Mouse (Mus musculus) liver, embryonic 12.5 days (tissue): ENCODE results near the gene Hmcn2. TPM values are rescaled to one million over a fixed set of nuclear protein-coding genes. Genes with fewer than 3 reads are reported as not detected.

Experiments used
- ATAC-seq: fragments of 200-750 bp; cut with Nextera tagmentation; 2 replicates; pipeline ENCODE4 v1.8.0; 2017; ENCODE audit warnings: moderate number of reproducible peaks, mild to moderate bottlenecking, moderate library complexity
- H3K27ac ChIP-seq: fragments of 300-500 bp; sonication (generic); 2 replicates; pipeline ENCODE4 v1.5.1; 2016; ENCODE audit warnings: mild to moderate bottlenecking
- H3K27me3 ChIP-seq: fragments of 300-500 bp; sonication (generic); replicated peaks from 2 replicates; pipeline ENCODE4 v1.6.1; 2016; ENCODE audit warnings: mild to moderate bottlenecking, moderate library complexity
- H3K36me3 ChIP-seq: fragments of 300-500 bp; sonication (generic); 2 replicates; pipeline ENCODE4 v1.6.1; 2016; ENCODE audit warnings: mild to moderate bottlenecking, moderate library complexity
- H3K4me1 ChIP-seq: fragments of 300-500 bp; sonication (generic); 2 replicates; pipeline ENCODE4 v1.6.1; 2016
- H3K4me2 ChIP-seq: fragments of 300-500 bp; sonication (generic); 2 replicates; pipeline ENCODE4 v1.6.1; 2016; ENCODE audit warnings: mild to moderate bottlenecking, moderate library complexity
- H3K4me3 ChIP-seq: fragments of 300-500 bp; sonication (generic); 2 replicates; pipeline ENCODE4 v1.5.1; 2016; ENCODE audit warnings: mild to moderate bottlenecking, moderate library complexity
- H3K9ac ChIP-seq: fragments of 300-500 bp; sonication (generic); 2 replicates; pipeline ENCODE4 v1.6.1; 2016; ENCODE audit warnings: mild to moderate bottlenecking, moderate library complexity
- H3K9me3 ChIP-seq: fragments of 300-500 bp; sonication (generic); replicated peaks from 2 replicates; pipeline ENCODE4 v1.6.1; 2016; ENCODE audit warnings: mild to moderate bottlenecking, moderate library complexity
- WGBS: fragments of 180-500 bp; shearing (Covaris S2); methylation state at CpG from one replicate; pipeline ENCODE4 v1.1.7; 2016; ENCODE audit not compliant: insufficient replicate concordance; 5-methylcytosine and 5-hydroxymethylcytosine counted together
- polyA plus RNA-seq: library from polyadenylated mRNA; unstranded; fragments of >200 nt; fragmentation: Nextera tagmentation; extraction: Ambion mirVana; gene quantifications from 2 replicates; pipeline ENCODE4 v1.2.1, GENCODE M21; 2016

Gene Hmcn2
- polyA plus RNA-seq, 1 experiment from 2014 or later = 0.35 TPM

GRCm38 (mm10) chr2:31284531-31284930 lies 29.7 kb upstream of the Hmcn2 start:
- Histone ChIP-seq H3K27me3 (no peaks in the 10 kb centered on the region), H3K36me3 (no peaks in the 10 kb centered on the region), H3K4me2 (no peak overlapping the region), H3K4me1 (no peaks in the 10 kb centered on the region), H3K9ac (no peak overlapping the region), H3K27ac (no peak overlapping the region), H3K4me3 (no peak overlapping the region), H3K9me3 (no peaks in the 10 kb centered on the region)
- WGBS = 66% methylated on average over 5 of the region's 5 CpGs
- no peak for ATAC-seq

GRCm38 (mm10) chr2:31291421-31291820 lies 22.8 kb upstream of the Hmcn2 start:
- no peaks in the 10 kb centered on the region for H3K36me3 ChIP-seq
- no peaks in the 10 kb centered on the region for H3K9me3 ChIP-seq
- WGBS = 8% methylated on average over 6 of the region's 6 CpGs
- H3K4me2 ChIP-seq = no peak overlapping the region
- H3K9ac ChIP-seq = no peak overlapping the region
- no peak overlapping the region for H3K27ac ChIP-seq
- H3K27me3 ChIP-seq = no peaks in the 10 kb centered on the region
- H3K4me1 ChIP-seq = no peaks in the 10 kb centered on the region
- ATAC-seq = no peak
- no peak overlapping the region for H3K4me3 ChIP-seq

GRCm38 (mm10) chr2:31294985-31295384 lies 19.2 kb upstream of the Hmcn2 start:
- no peak for ATAC-seq
- no peak overlapping the region for H3K27ac ChIP-seq
- no peak overlapping the region for H3K4me3 ChIP-seq
- WGBS = 0% methylated on average over 4 of the region's 4 CpGs
- H3K36me3 ChIP-seq = no peaks in the 10 kb centered on the region
- H3K27me3 ChIP-seq = no peaks in the 10 kb centered on the region
- H3K9ac ChIP-seq = no peak overlapping the region
- no peak overlapping the region for H3K4me2 ChIP-seq
- H3K4me1 ChIP-seq = peaks cover 12% of the 10 kb centered on the region
- H3K9me3 ChIP-seq = no peaks in the 10 kb centered on the region

- no peak for ATAC-seq
- Histone ChIP-seq H3K27me3 (no peaks in the 10 kb centered on the region), H3K4me3 (no peak overlapping the region), H3K4me1 (peaks cover 12% of the 10 kb centered on the region), H3K9ac (no peak overlapping the region), H3K4me2 (no peak overlapping the region), H3K9me3 (no peaks in the 10 kb centered on the region), H3K36me3 (no peaks in the 10 kb centered on the region), H3K27ac (no peak overlapping the region)
- 65% methylated on average over 6 of the region's 6 CpGs for WGBS
These were observed 17.8 kb upstream of the Hmcn2 start for GRCm38 (mm10) chr2:31296395-31296794.

GRCm38 (mm10) chr2:31297602-31298268 lies 16.5 kb upstream of the Hmcn2 start:
- H3K27ac ChIP-seq = no peak overlapping the region
- H3K9ac ChIP-seq = 0 out of 2 replicates have a peak overlapping the region, but pooled peaks have one; percentile 18
- H3K4me3 ChIP-seq = peak overlapping the region; percentile 51
- no peaks in the 10 kb centered on the region for H3K9me3 ChIP-seq
- H3K36me3 ChIP-seq = no peaks in the 10 kb centered on the region
- 3% methylated on average over 17 of the region's 17 CpGs for WGBS
- peaks cover 12% of the 10 kb centered on the region for H3K4me1 ChIP-seq
- ATAC-seq = peak; percentile 71
- H3K4me2 ChIP-seq = peak overlapping the region; percentile 65
- 0 out of 2 replicates have a peak, but pooled peaks cover 3% of the 10 kb centered on the region for H3K27me3 ChIP-seq

GRCm38 (mm10) chr2:31298814-31299213 lies 15.4 kb upstream of the Hmcn2 start:
- WGBS = 36% methylated on average over 4 of the region's 4 CpGs
- peak overlapping the region; percentile 65 for H3K4me2 ChIP-seq
- no peak overlapping the region for H3K4me3 ChIP-seq
- no peak overlapping the region for H3K27ac ChIP-seq
- H3K36me3 ChIP-seq = no peaks in the 10 kb centered on the region
- H3K9ac ChIP-seq = no peak overlapping the region
- no peak for ATAC-seq
- no peaks in the 10 kb centered on the region for H3K9me3 ChIP-seq
- 0 out of 2 replicates have a peak, but pooled peaks cover 3% of the 10 kb centered on the region for H3K27me3 ChIP-seq
- peaks cover 12% of the 10 kb centered on the region for H3K4me1 ChIP-seq

GRCm38 (mm10) chr2:31299266-31299665 lies 14.9 kb upstream of the Hmcn2 start:
- no peak overlapping the region for H3K27ac ChIP-seq
- H3K4me3 ChIP-seq = no peak overlapping the region
- 0 out of 2 replicates have a peak overlapping the region, but pooled peaks have one; percentile 7 for H3K4me2 ChIP-seq
- ATAC-seq = no peak
- WGBS = 28% methylated on average over 4 of the region's 4 CpGs
- H3K9me3 ChIP-seq = no peaks in the 10 kb centered on the region
- H3K4me1 ChIP-seq = peaks cover 12% of the 10 kb centered on the region
- H3K36me3 ChIP-seq = no peaks in the 10 kb centered on the region
- no peak overlapping the region for H3K9ac ChIP-seq
- H3K27me3 ChIP-seq = 0 out of 2 replicates have a peak, but pooled peaks cover 3% of the 10 kb centered on the region

- H3K9ac ChIP-seq = no peak overlapping the region
- H3K4me2 ChIP-seq = no peak overlapping the region
- 0 out of 2 replicates have a peak, but pooled peaks cover 6% of the 10 kb centered on the region for H3K27me3 ChIP-seq
- ATAC-seq = no peak
- 63% methylated on average over 10 of the region's 10 CpGs for whole genome bisulfite sequencing
- no peaks in the 10 kb centered on the region for H3K9me3 ChIP-seq
- no peak overlapping the region for H3K4me3 ChIP-seq
- H3K4me1 ChIP-seq = peaks cover 12% of the 10 kb centered on the region
- H3K36me3 ChIP-seq = no peaks in the 10 kb centered on the region
- no peak overlapping the region for H3K27ac ChIP-seq
These were observed 14.2 kb upstream of the Hmcn2 start for GRCm38 (mm10) chr2:31299996-31300395.

GRCm38 (mm10) chr2:31303177-31303576 lies 11.0 kb upstream of the Hmcn2 start:
- no peak overlapping the region for H3K27ac ChIP-seq
- no peaks in the 10 kb centered on the region for H3K36me3 ChIP-seq
- H3K9me3 ChIP-seq = no peaks in the 10 kb centered on the region
- peaks cover 12% of the 10 kb centered on the region for H3K4me1 ChIP-seq
- H3K4me2 ChIP-seq = no peak overlapping the region
- WGBS = 63% methylated on average over 9 of the region's 9 CpGs
- no peak overlapping the region for H3K4me3 ChIP-seq
- H3K27me3 ChIP-seq = 0 out of 2 replicates have a peak, but pooled peaks cover 13% of the 10 kb centered on the region
- ATAC-seq = no peak
- no peak overlapping the region for H3K9ac ChIP-seq

- Histone ChIP-seq H3K4me2 (no peak overlapping the region), H3K4me3 (no peak overlapping the region), H3K36me3 (no peaks in the 10 kb centered on the region), H3K4me1 (peaks cover 1% of the 10 kb centered on the region; the same call in 1 of the 2 replicates), H3K9me3 (no peaks in the 10 kb centered on the region), H3K27ac (no peak overlapping the region), H3K9ac (no peak overlapping the region), H3K27me3 (peaks cover 15% of the 10 kb centered on the region; the same call in 1 of the 2 replicates)
- ATAC-seq = no peak
- WGBS = 60% methylated on average over 9 of the region's 9 CpGs
These were observed 10.0 kb upstream of the Hmcn2 start for GRCm38 (mm10) chr2:31304191-31304590.

GRCm38 (mm10) chr2:31304801-31305665 lies 9.2 kb upstream of the Hmcn2 start:
- Histone ChIP-seq H3K27me3 (peaks cover 23% of the 10 kb centered on the region; the same call in 1 of the 2 replicates), H3K9ac (no peak overlapping the region), H3K4me3 (no peak overlapping the region), H3K27ac (no peak overlapping the region), H3K36me3 (no peaks in the 10 kb centered on the region), H3K4me2 (no peak overlapping the region), H3K9me3 (no peaks in the 10 kb centered on the region), H3K4me1 (no peaks in the 10 kb centered on the region)
- no peak for ATAC-seq
- WGBS = 59% methylated on average over 22 of the region's 22 CpGs

- Histone ChIP-seq H3K9ac (no peak overlapping the region), H3K4me3 (no peak overlapping the region), H3K9me3 (no peaks in the 10 kb centered on the region), H3K36me3 (no peaks in the 10 kb centered on the region), H3K4me1 (no peaks in the 10 kb centered on the region), H3K4me2 (no peak overlapping the region), H3K27ac (no peak overlapping the region), H3K27me3 (peaks cover 29% of the 10 kb centered on the region)
- no peak for ATAC-seq
- WGBS = 23% methylated on average over 4 of the region's 4 CpGs
These were observed 8.5 kb upstream of the Hmcn2 start for GRCm38 (mm10) chr2:31305684-31306083.
